Mouse (Mus musculus) hindbrain, embryonic 12.5 days (tissue): ENCODE measurements at regions not wholly inside any gene's neighbourhood (a gene's known extent, or its start where the extent isn't known, plus 50 kb on each side); places are given as distances from the start of the nearest gene placed in this dataset.
A peak's percentile ranks its signal among the peaks of the same experiment; 100 is the strongest.

Experiments used
- ATAC-seq: fragments of 200-750 bp; cut with Nextera tagmentation; 2 replicates; pipeline ENCODE4 v1.8.0; 2017; ENCODE audit warnings: moderate TSS enrichment; ENCODE audit not compliant: low FRiP score
- H3K27ac ChIP-seq: fragments of 300-500 bp; sonication (generic); 2 replicates; pipeline ENCODE4 v1.5.1; 2016; ENCODE audit warnings: mild to moderate bottlenecking
- H3K27me3 ChIP-seq: fragments of 300-500 bp; sonication (generic); 2 replicates; pipeline ENCODE4 v1.6.1; 2016; ENCODE audit warnings: mild to moderate bottlenecking
- H3K36me3 ChIP-seq: fragments of 300-500 bp; sonication (generic); 2 replicates; pipeline ENCODE4 v1.6.1; 2016; ENCODE audit warnings: mild to moderate bottlenecking
- H3K4me1 ChIP-seq: fragments of 300-500 bp; sonication (generic); 2 replicates; pipeline ENCODE4 v1.6.1; 2016
- H3K4me2 ChIP-seq: fragments of 300-500 bp; sonication (generic); replicated peaks from 2 replicates; pipeline ENCODE4 v1.6.1; 2016; ENCODE audit warnings: mild to moderate bottlenecking
- H3K4me3 ChIP-seq: fragments of 300-500 bp; sonication (generic); 2 replicates; pipeline ENCODE4 v1.5.1; 2016; ENCODE audit warnings: mild to moderate bottlenecking
- H3K9ac ChIP-seq: fragments of 300-500 bp; sonication (generic); 2 replicates; pipeline ENCODE4 v1.6.1; 2016; ENCODE audit warnings: mild to moderate bottlenecking, moderate library complexity
- H3K9me3 ChIP-seq: fragments of 300-500 bp; sonication (generic); replicated peaks from 2 replicates; pipeline ENCODE4 v1.6.1; 2016; ENCODE audit warnings: mild to moderate bottlenecking
- WGBS: fragments of 180-500 bp; shearing (Covaris S2); methylation state at CpG from one replicate; pipeline ENCODE4 v1.1.7; 2016; 5-methylcytosine and 5-hydroxymethylcytosine counted together

DNA sequence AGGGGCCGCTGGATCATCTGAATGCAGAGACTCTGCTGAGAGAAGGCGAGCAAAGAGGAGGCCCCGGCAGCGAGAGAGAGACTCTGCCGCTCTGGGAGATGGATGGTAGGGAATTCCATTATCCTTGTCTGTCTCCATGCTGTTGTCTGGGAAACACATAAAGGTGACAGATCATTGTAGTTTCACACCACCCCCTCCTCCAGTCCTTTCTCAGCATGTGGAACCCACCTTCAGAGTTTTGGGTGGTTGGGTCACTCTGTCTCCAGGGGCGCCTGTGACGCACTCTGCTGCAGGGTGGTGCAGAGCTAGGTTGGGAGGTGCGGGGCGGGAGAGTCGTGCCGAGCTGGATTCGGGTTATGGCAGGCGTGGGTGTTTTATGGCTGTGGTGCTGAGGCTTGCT, 164.1 kb upstream of the Glra1 start:
- Histone ChIP-seq H3K4me3 (no peak overlapping the region), H3K27ac (peak overlapping the region; percentile 52), H3K36me3 (no peaks in the 10 kb centered on the region), H3K4me2 (no peak overlapping the region), H3K9ac (no peak overlapping the region), H3K9me3 (no peaks in the 10 kb centered on the region), H3K4me1 (peaks cover 11% of the 10 kb centered on the region), H3K27me3 (no peaks in the 10 kb centered on the region)
- ATAC-seq = peak; percentile 66; the same call in 1 of the 2 replicates
- 23% methylated on average over 13 of the region's 13 CpGs for WGBS

DNA sequence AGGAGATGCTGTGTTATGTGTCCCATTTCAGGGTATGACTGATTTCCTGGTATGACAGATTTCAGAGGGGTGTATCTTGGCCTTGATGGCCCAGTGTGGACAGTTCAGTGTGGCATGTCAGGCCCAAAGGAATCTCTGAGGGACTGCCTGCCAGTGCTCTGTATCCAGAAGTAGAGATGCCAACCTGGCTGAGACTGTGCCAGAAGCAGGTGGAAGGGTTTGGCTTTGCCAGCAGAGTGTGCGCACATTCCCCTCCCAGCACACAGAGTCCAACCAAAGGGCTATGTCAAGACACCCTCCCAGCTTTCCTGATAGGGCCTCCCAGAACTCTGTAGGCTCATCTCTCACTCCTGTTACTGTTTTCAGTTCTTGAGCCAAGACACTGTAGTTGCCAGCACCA, 156.8 kb upstream of the Glra1 start:
- Histone ChIP-seq H3K9ac (no peak overlapping the region), H3K27ac (no peak overlapping the region), H3K36me3 (no peaks in the 10 kb centered on the region), H3K4me3 (no peak overlapping the region), H3K27me3 (no peaks in the 10 kb centered on the region), H3K9me3 (no peaks in the 10 kb centered on the region), H3K4me2 (no peak overlapping the region), H3K4me1 (no peaks in the 10 kb centered on the region; the same call in 1 of the 2 replicates)
- ATAC-seq = no peak
- WGBS = 95% methylated on average over 1 of the region's 1 CpGs
